Mouse (Mus musculus) testis, adult 2 months (tissue): ENCODE data around the gene Fdps.

Source experiments
- CTCF ChIP-seq: fragments of 200-500 bp; IDR thresholded peaks from 2 replicates; pipeline ENCODE4 v1.5.1; 2012; ENCODE audit warnings: low read depth, mild to moderate bottlenecking, inconsistent platforms, low read length, moderate library complexity; ENCODE audit not compliant: control insufficient read depth, insufficient read depth, insufficient replicate concordance
- POLR2A ChIP-seq: fragments of 200-500 bp; IDR thresholded peaks from 2 replicates; pipeline ENCODE4 v1.6.1; 2012; ENCODE audit warnings: low read depth, mild to moderate bottlenecking, inconsistent platforms, low read length, moderate library complexity; ENCODE audit not compliant: control insufficient read depth

DNA sequence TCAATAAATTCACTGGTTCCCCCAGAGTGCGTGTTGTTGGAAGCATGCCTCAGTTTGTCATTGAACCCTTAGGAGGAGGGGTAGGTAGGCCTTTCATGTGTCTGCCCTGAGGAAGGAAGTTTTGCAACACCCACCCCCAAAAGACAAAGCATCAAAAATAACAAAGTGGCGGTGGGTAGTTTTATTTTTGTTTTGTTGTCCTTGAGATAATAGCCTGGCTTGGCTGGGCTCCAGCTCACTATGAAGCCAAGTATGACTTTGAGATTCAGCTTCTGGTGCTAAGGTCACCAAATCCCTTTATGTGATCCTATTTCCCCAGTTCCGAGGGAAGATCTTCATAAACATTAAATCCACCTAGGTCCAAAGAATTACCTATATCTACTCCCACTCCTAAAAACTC, 22.5 kb upstream of the Fdps start:
- TF ChIP-seq CTCF (no peak), POLR2A (no peak)
